19 mouse cellular contexts compared by ENCODE assay signal in the genomic region with DNA sequence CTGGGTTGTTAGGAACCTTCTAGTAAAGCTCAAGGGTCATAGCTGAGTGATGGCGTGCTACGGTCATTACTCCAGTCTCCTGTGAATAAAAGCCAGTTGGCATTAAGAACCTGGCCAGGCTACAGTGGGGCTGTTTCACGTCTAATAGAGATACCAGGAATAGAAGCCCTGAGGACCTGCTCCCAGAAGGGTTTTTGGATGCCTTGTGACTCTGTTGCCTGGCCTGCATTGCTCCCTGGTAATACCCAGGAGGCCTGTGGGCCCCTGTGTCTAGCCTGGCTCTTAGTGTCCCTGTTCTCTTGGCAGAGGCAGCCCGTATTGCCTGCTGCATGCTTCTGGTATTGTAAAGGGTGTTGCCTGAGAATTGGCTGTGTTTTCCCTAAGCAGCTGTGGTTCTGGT.
A peak's percentile ranks its signal among the peaks of the same experiment; 100 is the strongest.
DNase-seq lines count a peak whose midpoint lies in the region; ATAC-seq and TF ChIP-seq lines count a peak whose summit lies in the region.
"Had no signal": no experiment of that assay in that cellular context is flagged by ENCODE, and none has a peak within 500 bp of the region (broad histone marks: within the 10 kb centered on the region; RNA-seq: fewer than 3 reads in every experiment).

No protein-coding gene starts in this region.

- intact Hi-C loops in heart, adult 2 months (cut with DNase I) = no loop called here
- intact Hi-C loops in heart, postnatal 10 days (cut with DNase I) = no loop called here

- H3K9ac ChIP-seq in heart, adult 2 months (ENCODE audit: low read depth, low read length) = no peak overlapping the region
- H3K9ac ChIP-seq in heart, embryonic 11.5 days (ENCODE audit: low read depth, low read length) = no peak overlapping the region
- H3K9ac ChIP-seq in ES-Bruce4 (ENCODE audit: low read depth, poor library complexity, severe bottlenecking) = no peak overlapping the region
- H3K9ac ChIP-seq: forebrain, embryonic 12.5 days; limb, embryonic 12.5 days; liver, embryonic 14.5 days; lung, embryonic 15.5 days; midbrain, embryonic 13.5 days; neural tube, embryonic 13.5 days had no signal

- no peaks in the 10 kb centered on the region for H3K79me2 ChIP-seq in heart, adult 2 months (replicated peaks; ENCODE audit: control insufficient read depth, insufficient read depth, low read length)

- 37% methylated on average over 4 of the region's 4 CpGs for WGBS in heart, adult 2 months
- WGBS in heart, embryonic 11.5 days (ENCODE audit: insufficient replicate concordance) = 66% methylated on average over 4 of the region's 4 CpGs

- no peak for TF ChIP-seq CTCF in heart, adult 2 months (IDR thresholded peaks at IDR 0.05)
- no peak for TF ChIP-seq CTCF in ES-Bruce4 (IDR thresholded peaks at IDR 0.05; ENCODE audit: low read depth, low read length)

- no peaks in the 10 kb centered on the region for H3K27me3 ChIP-seq in heart, adult 2 months (ENCODE audit: control insufficient read depth, insufficient read depth, low read length)
- peaks cover 18% of the 10 kb centered on the region for H3K27me3 ChIP-seq in heart, embryonic 11.5 days (ENCODE audit: control insufficient read depth, insufficient read depth, low read length)
- no peaks in the 10 kb centered on the region for H3K27me3 ChIP-seq in ES-Bruce4 (ENCODE audit: control insufficient read depth, insufficient read depth, low read length, poor library complexity, severe bottlenecking)

- H3K36me3 ChIP-seq in heart, adult 2 months (ENCODE audit: control insufficient read depth, insufficient read depth, low read length) = no peaks in the 10 kb centered on the region
- no peaks in the 10 kb centered on the region for H3K36me3 ChIP-seq in heart, embryonic 11.5 days (ENCODE audit: control insufficient read depth, insufficient read depth, low read length)
- no peaks in the 10 kb centered on the region for H3K36me3 ChIP-seq in ES-Bruce4 (ENCODE audit: control insufficient read depth, insufficient read depth, low read length, poor library complexity, severe bottlenecking)
- H3K36me3 ChIP-seq: limb, embryonic 12.5 days; lung, embryonic 15.5 days had no signal

- no peaks in the 10 kb centered on the region for H3K9me3 ChIP-seq in heart, embryonic 11.5 days (replicated peaks; ENCODE audit: control insufficient read depth, low read length)
- H3K9me3 ChIP-seq in ES-Bruce4 (replicated peaks; ENCODE audit: control insufficient read depth, insufficient read depth, low read length, poor library complexity, severe bottlenecking) = no peaks in the 10 kb centered on the region
- H3K9me3 ChIP-seq: forebrain, embryonic 12.5 days; limb, embryonic 12.5 days; lung, embryonic 15.5 days; midbrain, embryonic 13.5 days; neural tube, embryonic 13.5 days had no signal

- H3K4me1 ChIP-seq in heart, adult 2 months (ENCODE audit: control insufficient read depth, insufficient read depth, low read length) = no peaks in the 10 kb centered on the region; the same call in 1 of the 2 replicates
- H3K4me1 ChIP-seq in heart, embryonic 11.5 days (ENCODE audit: control insufficient read depth, insufficient read depth, low read length) = no peaks in the 10 kb centered on the region
- peaks cover 12% of the 10 kb centered on the region for H3K4me1 ChIP-seq in ES-Bruce4 (ENCODE audit: control insufficient read depth, insufficient read depth, low read length)
- H3K4me1 ChIP-seq: neural tube, embryonic 13.5 days had no signal

- TF ChIP-seq POLR2A in heart, adult 2 months (IDR thresholded peaks at IDR 0.05; ENCODE audit: insufficient read depth, low read depth, low read length) = no peak
- no peak for TF ChIP-seq POLR2A in ES-Bruce4 (IDR thresholded peaks at IDR 0.05; ENCODE audit: insufficient read depth, low read length)

- H3K4me2 ChIP-seq in heart, embryonic 11.5 days = no peak overlapping the region
- H3K4me2 ChIP-seq: forebrain, embryonic 12.5 days; limb, embryonic 12.5 days; lung, embryonic 15.5 days; midbrain, embryonic 13.5 days; neural tube, embryonic 13.5 days had no signal

- H3K4me3 ChIP-seq in heart, adult 2 months = no peak overlapping the region
- H3K4me3 ChIP-seq in heart, embryonic 11.5 days (ENCODE audit: low read depth, low read length) = no peak overlapping the region
- H3K4me3 ChIP-seq in ES-Bruce4 (ENCODE audit: low read depth, low read length) = no peak overlapping the region
- H3K4me3 ChIP-seq: forebrain, embryonic 12.5 days; limb, embryonic 12.5 days; lung, embryonic 15.5 days; midbrain, embryonic 13.5 days; neural tube, embryonic 13.5 days had no signal

- no peak for TF ChIP-seq EP300 in heart, adult 2 months (IDR thresholded peaks at IDR 0.05; ENCODE audit: insufficient read depth, low read depth, low read length)
- no peak for TF ChIP-seq EP300 in ES-Bruce4 (IDR thresholded peaks at IDR 0.05; ENCODE audit: insufficient read depth, low read depth, low read length)

- peak overlapping the region; percentile 51; the same call in 1 of the 2 replicates for H3K27ac ChIP-seq in heart, adult 2 months
- H3K27ac ChIP-seq in heart, embryonic 11.5 days (ENCODE audit: low read depth, low read length) = no peak overlapping the region
- peak overlapping the region; percentile 2; the same call in 1 of the 2 replicates for H3K27ac ChIP-seq in ES-Bruce4 (ENCODE audit: insufficient read depth, low read length)
- H3K27ac ChIP-seq: forebrain, embryonic 12.5 days; limb, embryonic 12.5 days; liver, embryonic 14.5 days; lung, embryonic 15.5 days; midbrain, embryonic 13.5 days; neural tube, embryonic 13.5 days had no signal

- no peak for ATAC-seq in heart, embryonic 11.5 days (replicated peaks; ENCODE audit: insufficient number of reproducible peaks, low FRiP score, low TSS enrichment)
- ATAC-seq: hindbrain, embryonic 16.5 days; intestine, embryonic 16.5 days; midbrain, embryonic 13.5 days had no signal

- DNase-seq in adrenal gland, postnatal 14 days = peak; percentile 66
- no peak for DNase-seq in adrenal gland, adult 18-20 months (ENCODE audit: low spot score in 2 of 2)
- DNase-seq in heart, adult 2 months = peak in 1 of 2 experiments; percentile 73
- DNase-seq in heart, postnatal 10 days = peak; percentile 59 to 61
- DNase-seq in testis, postnatal 10 days (ENCODE audit: low spot score) = no peak
- DNase-seq: cerebellum, adult 9-11 months; kidney, postnatal 4 days; spleen, adult 18-20 months; thymus, postnatal 36 days had no signal

Comparison
In these comparisons a context has a peak if more than half of its experiments do, and no peak if none do; other contexts are left out.
1. DNase-seq: peak in adrenal gland, postnatal 14 days (single experiment) and heart, postnatal 10 days (2 of 2); none in adrenal gland, adult 18-20 months (0 of 2) and testis, postnatal 10 days (single experiment).